Mouse (Mus musculus) MEL (cell line): ENCODE measurements around the gene Zfp764.

Experiments
- GATA1 ChIP-seq: IDR thresholded peaks from 2 replicates; pipeline ENCODE4 v1.6.1; 2011; ENCODE audit warnings: low read depth, low read length, improper control_type of control experiment
- MAX ChIP-seq: IDR thresholded peaks from 2 replicates; pipeline ENCODE4 v1.6.1; 2011; ENCODE audit warnings: low read length, improper control_type of control experiment

DNA sequence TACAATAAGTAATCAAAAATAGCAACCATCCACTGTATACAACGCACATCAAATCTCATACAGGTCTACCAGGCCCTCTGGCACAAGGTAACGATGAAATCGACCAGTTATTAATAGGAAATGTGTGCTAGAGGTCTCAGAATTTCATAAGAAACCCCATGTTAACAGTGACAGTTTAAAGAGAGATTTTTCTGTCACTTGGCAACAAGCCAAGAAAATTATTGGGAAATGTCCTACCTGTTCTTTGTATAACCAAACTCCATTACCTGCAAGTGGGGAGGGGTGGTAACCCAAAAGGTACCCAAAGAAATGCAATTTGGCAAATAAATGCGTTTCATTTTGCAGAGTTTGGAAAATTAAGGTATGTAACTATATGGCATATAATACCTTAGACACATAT is 48.1 kb downstream of the Zfp764 start:
- TF ChIP-seq MAX = no peak
- no peak for TF ChIP-seq GATA1
